Mouse (Mus musculus) midbrain, embryonic 12.5 days (tissue): ENCODE results near the gene Rccd1. TPM values are rescaled to one million over a fixed set of nuclear protein-coding genes. Genes with fewer than 3 reads are reported as not detected.

ENCODE experiments used
- ATAC-seq: fragments of 200-750 bp; cut with Nextera tagmentation; 2 replicates; pipeline ENCODE4 v1.8.0; 2017; ENCODE audit warnings: low read depth, moderate TSS enrichment, moderate library complexity; ENCODE audit not compliant: low FRiP score
- H3K27ac ChIP-seq: fragments of 300-500 bp; sonication (generic); replicated peaks from 2 replicates; pipeline ENCODE4 v1.5.1; 2016; ENCODE audit warnings: mild to moderate bottlenecking
- H3K27me3 ChIP-seq: fragments of 300-500 bp; sonication (generic); 2 replicates; pipeline ENCODE4 v1.6.1; 2016; ENCODE audit warnings: mild to moderate bottlenecking
- H3K36me3 ChIP-seq: fragments of 300-500 bp; sonication (generic); 2 replicates; pipeline ENCODE4 v1.6.1; 2016
- H3K4me1 ChIP-seq: fragments of 300-500 bp; sonication (generic); 2 replicates; pipeline ENCODE4 v1.6.1; 2016
- H3K4me2 ChIP-seq: fragments of 300-500 bp; sonication (generic); replicated peaks from 2 replicates; pipeline ENCODE4 v1.6.1; 2016; ENCODE audit warnings: mild to moderate bottlenecking, moderate library complexity
- H3K4me3 ChIP-seq: fragments of 300-500 bp; sonication (generic); 2 replicates; pipeline ENCODE4 v1.5.1; 2016; ENCODE audit warnings: mild to moderate bottlenecking
- H3K9ac ChIP-seq: fragments of 300-500 bp; sonication (generic); replicated peaks from 2 replicates; pipeline ENCODE4 v1.6.1; 2016; ENCODE audit warnings: mild to moderate bottlenecking, moderate library complexity
- H3K9me3 ChIP-seq: fragments of 300-500 bp; sonication (generic); 2 replicates; pipeline ENCODE4 v1.6.1; 2016; ENCODE audit warnings: mild to moderate bottlenecking
- WGBS: fragments of 180-500 bp; shearing (Covaris S2); methylation state at CpG from one replicate; pipeline ENCODE4 v1.1.7; 2016; 5-methylcytosine and 5-hydroxymethylcytosine counted together
- polyA plus RNA-seq: library from polyadenylated mRNA; unstranded; fragments of >200 nt; fragmentation: Nextera tagmentation; extraction: Ambion mirVana; gene quantifications from 2 replicates; pipeline ENCODE4 v1.2.1, GENCODE M21; 2016

Gene Rccd1
- polyA plus RNA-seq, 1 experiment from 2014 or later: 14.2 TPM

- WGBS: 9% methylated on average over 37 of the region's 37 CpGs
- ATAC-seq: peak; percentile 60; the same call in 1 of the 2 replicates
These were observed 29.2 kb downstream of the Rccd1 start for GRCm38 (mm10) chr7:80294764-80295648.

DNA sequence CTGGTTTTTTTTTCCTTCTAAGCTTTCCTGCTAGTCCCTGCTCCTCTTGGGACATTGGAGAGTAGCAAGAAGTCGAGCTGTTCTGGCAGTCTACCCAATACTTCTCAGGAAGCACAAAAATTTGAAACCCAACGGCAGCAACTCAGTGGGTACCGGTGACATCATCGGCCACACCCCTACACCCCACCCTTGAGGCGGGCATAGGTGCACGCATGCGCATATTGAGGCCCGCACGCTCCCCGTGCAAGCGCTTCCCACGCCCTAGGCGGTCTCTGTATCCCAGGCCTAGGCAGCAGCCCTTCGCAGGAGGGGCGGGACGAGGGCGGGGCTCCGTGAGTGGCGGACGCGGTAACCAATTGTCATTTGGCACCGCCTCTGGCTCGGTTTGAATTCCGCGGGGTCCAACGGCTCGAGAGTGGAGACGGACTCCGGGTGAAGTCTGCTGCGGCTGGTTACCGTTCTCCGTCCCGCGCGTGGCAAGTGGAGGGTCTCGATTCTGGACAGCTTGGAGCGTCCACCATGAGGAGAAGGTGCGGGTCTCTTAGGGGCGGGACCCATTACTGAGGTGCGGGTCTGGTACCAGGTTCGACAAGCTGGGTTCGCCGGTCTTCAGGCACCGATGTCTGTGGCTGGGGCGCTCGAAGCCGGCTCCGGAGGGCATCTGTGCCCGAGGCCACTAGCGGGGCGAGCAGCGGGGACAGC is 30.0 kb downstream of the Rccd1 start, which contains the start of gene Prc1:
TSS of gene Prc1 (plus strand) at position 389 of the 702 bp plus-strand sequence.
- Histone ChIP-seq H3K9ac (peak within 1 kb of the TSS; percentile 71), H3K27me3 (no peaks in the 10 kb centered on the region), H3K4me1 (peaks cover 21% of the 10 kb centered on the region), H3K4me2 (peak within 1 kb of the TSS; percentile 86), H3K27ac (peak within 1 kb of the TSS; percentile 69), H3K36me3 (peaks cover 26% of the 10 kb centered on the region), H3K4me3 (peak within 1 kb of the TSS; percentile 84), H3K9me3 (no peaks in the 10 kb centered on the region)
- ATAC-seq: peak; percentile 99
- under 1% methylated on average over 52 of the region's 52 CpGs for WGBS

More at GRCm38 (mm10) chr7:80294764-80295648, 29.2 kb downstream of the Rccd1 start:
- peak overlapping the region; percentile 69 for H3K27ac ChIP-seq
- peak overlapping the region; percentile 86 for H3K4me2 ChIP-seq
- no peaks in the 10 kb centered on the region for H3K27me3 ChIP-seq
- no peaks in the 10 kb centered on the region for H3K9me3 ChIP-seq
- peak overlapping the region; percentile 71 for H3K9ac ChIP-seq
- peaks cover 20% of the 10 kb centered on the region for H3K36me3 ChIP-seq
- peak overlapping the region; percentile 84 for H3K4me3 ChIP-seq
- peaks cover 24% of the 10 kb centered on the region for H3K4me1 ChIP-seq

- Histone ChIP-seq H3K9ac (no peak overlapping the region), H3K4me3 (no peak overlapping the region), H3K4me1 (no peaks in the 10 kb centered on the region), H3K27ac (no peak overlapping the region), H3K36me3 (peaks cover 77% of the 10 kb centered on the region), H3K9me3 (no peaks in the 10 kb centered on the region), H3K4me2 (no peak overlapping the region), H3K27me3 (no peaks in the 10 kb centered on the region)
- WGBS: 83% methylated on average over 10 of the region's 10 CpGs
- ATAC-seq: no peak
These were observed 36.5 kb downstream of the Rccd1 start for GRCm38 (mm10) chr7:80287736-80288135.

DNA sequence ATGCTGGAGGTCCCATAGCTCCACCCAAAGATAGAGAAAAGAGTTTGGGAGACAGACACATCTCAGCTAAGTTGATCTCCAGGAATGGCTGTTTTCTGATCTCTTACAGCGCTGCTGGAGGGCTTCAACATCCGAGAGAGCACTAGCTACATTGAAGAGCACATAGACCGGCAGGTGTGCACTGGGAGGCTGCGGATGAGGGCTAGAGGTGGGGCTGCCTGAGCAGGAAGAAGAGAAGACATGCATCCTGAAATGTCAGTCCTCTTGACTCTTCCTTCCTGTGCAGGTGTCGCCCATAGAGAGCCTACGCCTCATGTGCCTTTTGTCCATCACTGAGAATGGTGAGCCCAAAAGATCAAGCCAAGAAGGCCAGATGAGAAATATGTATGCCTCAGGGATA is 38.5 kb downstream of the Rccd1 start:
- Histone ChIP-seq H3K4me3 (no peak overlapping the region), H3K27me3 (no peaks in the 10 kb centered on the region), H3K4me2 (no peak overlapping the region), H3K4me1 (no peaks in the 10 kb centered on the region), H3K27ac (no peak overlapping the region), H3K9ac (no peak overlapping the region), H3K36me3 (peaks cover 84% of the 10 kb centered on the region), H3K9me3 (no peaks in the 10 kb centered on the region)
- no peak for ATAC-seq
- WGBS: 94% methylated on average over 6 of the region's 6 CpGs

DNA sequence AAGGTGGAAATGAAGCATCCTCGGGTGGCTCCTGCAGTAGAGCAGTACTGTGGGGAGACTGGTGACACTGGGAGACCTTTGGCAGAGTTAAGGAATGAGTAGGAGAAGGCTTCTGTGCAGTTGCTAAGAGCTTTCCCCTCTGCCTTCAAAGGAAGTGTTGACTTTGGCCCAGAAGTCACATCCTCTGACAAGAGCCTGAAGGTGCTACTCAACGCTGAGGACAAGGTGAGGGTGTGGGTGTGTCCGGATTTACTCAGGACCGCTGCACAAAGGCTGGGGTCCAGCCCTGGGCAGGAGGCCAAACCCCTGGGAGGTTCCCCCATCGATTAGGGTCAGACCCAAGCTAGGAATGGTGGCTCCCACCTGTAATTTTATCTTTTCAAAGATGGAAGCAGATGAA is 39.9 kb downstream of the Rccd1 start:
- Histone ChIP-seq H3K27me3 (no peaks in the 10 kb centered on the region), H3K4me2 (no peak overlapping the region), H3K4me3 (no peak overlapping the region), H3K27ac (no peak overlapping the region), H3K9me3 (no peaks in the 10 kb centered on the region), H3K9ac (no peak overlapping the region), H3K4me1 (no peaks in the 10 kb centered on the region), H3K36me3 (peaks cover 83% of the 10 kb centered on the region)
- no peak for ATAC-seq
- WGBS: 95% methylated on average over 5 of the region's 5 CpGs

DNA sequence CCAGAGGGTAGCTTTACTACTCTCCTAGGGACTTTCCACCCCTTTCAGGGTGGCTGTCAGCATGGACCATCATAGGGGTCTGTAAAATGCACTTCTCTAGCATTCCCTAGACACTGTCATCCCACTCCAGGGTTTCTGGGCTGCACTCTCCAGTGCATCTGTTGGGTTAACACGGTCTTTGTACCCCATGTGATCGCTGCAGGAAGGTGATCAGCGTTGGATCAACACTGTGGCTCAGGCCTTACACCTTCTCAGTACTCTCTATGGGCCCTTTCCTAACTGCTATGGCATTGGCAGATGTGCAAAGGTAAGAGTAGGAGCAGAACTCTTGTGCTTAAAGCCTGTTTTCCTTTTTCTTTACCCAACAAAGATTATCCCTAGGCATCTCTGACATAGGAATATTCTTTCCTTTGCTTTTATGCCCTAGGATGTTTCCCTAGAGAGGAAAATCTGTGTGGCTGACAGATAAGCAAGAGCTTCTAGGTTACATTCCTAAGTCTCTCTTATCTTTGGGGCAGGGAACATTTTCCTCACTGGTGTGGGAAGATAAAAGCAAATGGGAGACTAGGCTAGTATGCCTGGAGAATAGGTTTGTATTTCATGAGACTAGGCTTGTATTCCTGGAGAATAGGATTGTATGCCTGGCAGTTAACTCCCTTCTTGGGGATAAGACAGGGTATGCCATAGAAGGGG is 40.9 kb downstream of the Rccd1 start:
- ATAC-seq: no peak

GRCm38 (mm10) chr7:80281646-80282045 is 42.6 kb downstream of the Rccd1 start:
- Histone ChIP-seq H3K4me3 (no peak overlapping the region), H3K36me3 (peaks cover 88% of the 10 kb centered on the region), H3K9me3 (no peaks in the 10 kb centered on the region), H3K4me1 (no peaks in the 10 kb centered on the region), H3K27me3 (no peaks in the 10 kb centered on the region), H3K9ac (no peak overlapping the region), H3K27ac (no peak overlapping the region), H3K4me2 (no peak overlapping the region)
- no peak for ATAC-seq
- WGBS: 90% methylated on average over 3 of the region's 3 CpGs

More for the DNA sequence above, 40.9 kb downstream of the Rccd1 start:
- Histone ChIP-seq H3K27ac (no peak overlapping the region), H3K4me1 (no peaks in the 10 kb centered on the region), H3K4me3 (no peak overlapping the region), H3K9me3 (no peaks in the 10 kb centered on the region), H3K27me3 (no peaks in the 10 kb centered on the region), H3K36me3 (peaks cover 88% of the 10 kb centered on the region), H3K4me2 (no peak overlapping the region), H3K9ac (no peak overlapping the region)
- 92% methylated on average over 3 of the region's 3 CpGs for WGBS

DNA sequence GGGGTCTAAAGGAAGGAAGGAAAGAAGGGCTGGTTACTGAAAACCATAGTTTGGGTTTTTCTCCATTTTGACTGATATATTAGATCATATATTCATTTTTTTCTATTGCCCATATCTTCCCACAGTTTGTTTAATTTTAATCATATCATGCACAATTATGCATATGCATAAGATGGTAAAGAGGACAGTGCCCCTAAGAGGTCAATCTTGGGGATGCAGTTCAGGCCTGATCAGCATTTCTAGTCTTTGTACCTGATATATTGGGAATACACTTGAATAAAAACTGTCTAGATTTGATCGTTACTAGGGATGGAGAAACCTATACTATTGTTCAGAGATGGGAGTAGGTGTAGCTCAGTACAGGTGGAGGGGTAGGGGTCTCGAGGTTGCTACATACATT is 43.3 kb downstream of the Rccd1 start:
- Histone ChIP-seq H3K9me3 (no peaks in the 10 kb centered on the region), H3K9ac (no peak overlapping the region), H3K4me3 (no peak overlapping the region), H3K36me3 (peaks cover 88% of the 10 kb centered on the region), H3K27me3 (no peaks in the 10 kb centered on the region), H3K4me1 (no peaks in the 10 kb centered on the region), H3K27ac (no peak overlapping the region), H3K4me2 (no peak overlapping the region)
- 89% methylated on average over 2 of the region's 2 CpGs for WGBS
- ATAC-seq: no peak

GRCm38 (mm10) chr7:80280032-80280431 is 44.2 kb downstream of the Rccd1 start:
- H3K4me2 ChIP-seq: no peak overlapping the region
- no peaks in the 10 kb centered on the region for H3K4me1 ChIP-seq
- no peak overlapping the region for H3K4me3 ChIP-seq
- ATAC-seq: no peak
- H3K27ac ChIP-seq: no peak overlapping the region
- H3K9ac ChIP-seq: no peak overlapping the region
- H3K36me3 ChIP-seq: peaks cover 86% of the 10 kb centered on the region
- H3K27me3 ChIP-seq: no peaks in the 10 kb centered on the region
- WGBS: 81% methylated on average over 10 of the region's 10 CpGs
- H3K9me3 ChIP-seq: peaks cover 3% of the 10 kb centered on the region

GRCm38 (mm10) chr7:80276374-80276773 is 47.9 kb downstream of the Rccd1 start:
- no peaks in the 10 kb centered on the region for H3K4me1 ChIP-seq
- WGBS: 98% methylated on average over 4 of the region's 4 CpGs
- no peak overlapping the region for H3K4me2 ChIP-seq
- H3K27ac ChIP-seq: no peak overlapping the region
- H3K36me3 ChIP-seq: peaks cover 85% of the 10 kb centered on the region
- ATAC-seq: no peak
- H3K9ac ChIP-seq: no peak overlapping the region
- H3K4me3 ChIP-seq: no peak overlapping the region
- H3K9me3 ChIP-seq: peaks cover 24% of the 10 kb centered on the region
- H3K27me3 ChIP-seq: no peaks in the 10 kb centered on the region

DNA sequence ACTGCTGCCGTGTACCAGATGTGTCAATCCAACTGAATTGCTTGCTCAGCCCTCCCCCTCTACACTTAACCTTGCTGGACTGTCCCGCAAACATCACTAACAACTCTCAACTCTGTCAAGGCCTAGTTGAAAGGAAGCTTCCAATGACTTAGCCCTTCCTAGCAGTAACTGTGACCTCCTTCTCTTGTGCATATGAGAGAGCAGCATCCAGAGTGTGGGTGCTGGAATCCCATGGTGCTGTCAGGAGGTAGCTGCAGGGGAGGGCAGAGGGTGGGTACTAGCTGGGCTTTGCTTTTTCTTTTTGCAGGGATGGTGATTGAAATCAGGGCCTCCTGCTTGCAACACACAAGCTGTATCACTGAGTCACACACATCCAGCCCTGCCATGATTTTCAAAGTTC is 50.8 kb downstream of the Rccd1 start:
- no peak for ATAC-seq
- H3K27me3 ChIP-seq: no peaks in the 10 kb centered on the region
- no peak overlapping the region for H3K27ac ChIP-seq
- peaks cover 21% of the 10 kb centered on the region for H3K4me1 ChIP-seq
- H3K4me3 ChIP-seq: no peak overlapping the region
- no peak overlapping the region for H3K4me2 ChIP-seq
- H3K9ac ChIP-seq: no peak overlapping the region
- peaks cover 24% of the 10 kb centered on the region for H3K9me3 ChIP-seq
- whole genome bisulfite sequencing: 89% methylated on average over 2 of the region's 2 CpGs
- peaks cover 61% of the 10 kb centered on the region for H3K36me3 ChIP-seq
